Mouse (Mus musculus): Measurements from ENCODE around the gene Dph5. TPM values are rescaled to one million over a fixed set of nuclear protein-coding genes. Genes with fewer than 3 reads are reported as not detected.
"Not testable (repeated sequence)": the region's sequence is repeated elsewhere in the genome, so short reads cannot be mapped to it uniquely, and the experiment has no call there.

Dph5 gene
- polyA plus RNA-seq, 2 experiments, result 10.2 to 15.0 TPM

GRCm38 (mm10) chr3:115857436-115857835 lies 30.2 kb upstream of the Dph5 start:
- no peaks in the 10 kb centered on the region for H3K36me3 ChIP-seq (replicated peaks; ENCODE audit: control insufficient read depth, insufficient read depth, low read depth)
- no peak overlapping the region for H3K9ac ChIP-seq (replicated peaks)
- H3K9me3 ChIP-seq (ENCODE audit: control insufficient read depth, low read length), result no peaks in the 10 kb centered on the region
- no peak overlapping the region for H3K27ac ChIP-seq
- H3K4me3 ChIP-seq (ENCODE audit: insufficient read depth in 1 of 2, low read depth in 2 of 2, low read length in 2 of 2), result no peak overlapping the region
- ATAC-seq (ENCODE audit: insufficient read depth) (no peak), DNase-seq (ENCODE audit: low read depth in 3 of 3, low spot score in 3 of 3) (no peak)
- no peak overlapping the region for H3K4me2 ChIP-seq (ENCODE audit: low read depth)
- 85% methylated on average over 10 of the region's 10 CpGs for WGBS (ENCODE audit: insufficient replicate concordance)
- TF ChIP-seq EP300 (IDR thresholded peaks at IDR 0.05; ENCODE audit: low read depth) (no peak), CTCF (IDR thresholded peaks at IDR 0.05; ENCODE audit: low read depth) (no peak)
- no peaks in the 10 kb centered on the region for H3K4me1 ChIP-seq (replicated peaks; ENCODE audit: control insufficient read depth in 2 of 2, insufficient read depth in 2 of 2, low read length in 1 of 2)
- no peaks in the 10 kb centered on the region for H3K27me3 ChIP-seq (ENCODE audit: control insufficient read depth, insufficient read depth, low read length)

GRCm38 (mm10) chr3:115858822-115859221 lies 28.8 kb upstream of the Dph5 start:
- 66% methylated on average over 3 of the region's 3 CpGs for WGBS (ENCODE audit: insufficient replicate concordance)
- Histone ChIP-seq H3K9me3 (ENCODE audit: control insufficient read depth, low read length) (no peaks in the 10 kb centered on the region), H3K36me3 (replicated peaks; ENCODE audit: control insufficient read depth, insufficient read depth, low read depth) (no peaks in the 10 kb centered on the region), H3K4me2 (ENCODE audit: low read depth) (no peak overlapping the region), H3K27me3 (ENCODE audit: control insufficient read depth, insufficient read depth, low read length) (no peaks in the 10 kb centered on the region), H3K4me1 (replicated peaks; ENCODE audit: control insufficient read depth in 2 of 2, insufficient read depth in 2 of 2, low read length in 1 of 2) (no peaks in the 10 kb centered on the region), H3K27ac (no peak overlapping the region), H3K9ac (replicated peaks) (no peak overlapping the region), H3K4me3 (ENCODE audit: insufficient read depth in 1 of 2, low read depth in 2 of 2, low read length in 2 of 2) (no peak overlapping the region)
- no peak for TF ChIP-seq CTCF (IDR thresholded peaks at IDR 0.05; ENCODE audit: low read depth)
- TF ChIP-seq EP300 (IDR thresholded peaks at IDR 0.05; ENCODE audit: low read depth), result no peak
- ATAC-seq (ENCODE audit: insufficient read depth) (no peak), DNase-seq (ENCODE audit: low read depth in 3 of 3, low spot score in 3 of 3) (no peak)

GRCm38 (mm10) chr3:115860780-115861179 lies 26.9 kb upstream of the Dph5 start:
- not testable (repeated sequence) for H3K4me3 ChIP-seq (ENCODE audit: insufficient read depth in 1 of 2, low read depth in 2 of 2, low read length in 2 of 2); ATAC-seq (ENCODE audit: insufficient read depth); H3K4me1 ChIP-seq (replicated peaks; ENCODE audit: control insufficient read depth in 2 of 2, insufficient read depth in 2 of 2, low read length in 1 of 2); H3K27me3 ChIP-seq (ENCODE audit: control insufficient read depth, insufficient read depth, low read length); H3K4me2 ChIP-seq (ENCODE audit: low read depth); H3K9ac ChIP-seq (replicated peaks); H3K27ac ChIP-seq; H3K9me3 ChIP-seq (ENCODE audit: control insufficient read depth, low read length); DNase-seq (ENCODE audit: low read depth in 3 of 3, low spot score in 3 of 3); H3K36me3 ChIP-seq (replicated peaks; ENCODE audit: control insufficient read depth, insufficient read depth, low read depth)
- 38% methylated on average over 1 of the region's 1 CpGs for WGBS (ENCODE audit: insufficient replicate concordance)

GRCm38 (mm10) chr3:115863487-115863886 lies 24.1 kb upstream of the Dph5 start:
- Histone ChIP-seq H3K27ac (no peak overlapping the region), H3K27me3 (ENCODE audit: control insufficient read depth, insufficient read depth, low read length) (no peaks in the 10 kb centered on the region), H3K4me1 (replicated peaks; ENCODE audit: control insufficient read depth in 2 of 2, insufficient read depth in 2 of 2, low read length in 1 of 2) (peaks cover 0 to 3% of the 10 kb centered on the region in 2 experiments; a peak in 1 of 4 replicates), H3K9ac (replicated peaks) (no peak overlapping the region), H3K4me2 (ENCODE audit: low read depth) (no peak overlapping the region), H3K4me3 (ENCODE audit: insufficient read depth in 1 of 2, low read depth in 2 of 2, low read length in 2 of 2) (no peak overlapping the region), H3K9me3 (ENCODE audit: control insufficient read depth, low read length) (no peaks in the 10 kb centered on the region), H3K36me3 (replicated peaks; ENCODE audit: control insufficient read depth, insufficient read depth, low read depth) (no peaks in the 10 kb centered on the region)
- DNase-seq (ENCODE audit: low read depth in 3 of 3, low spot score in 3 of 3), result no peak
- 63% methylated on average over 4 of the region's 4 CpGs for WGBS (ENCODE audit: insufficient replicate concordance)
- TF ChIP-seq CTCF (IDR thresholded peaks at IDR 0.05; ENCODE audit: low read depth) (no peak), EP300 (IDR thresholded peaks at IDR 0.05; ENCODE audit: low read depth) (no peak)
- ATAC-seq (ENCODE audit: insufficient read depth), result no peak

- Histone ChIP-seq H3K36me3 (replicated peaks; ENCODE audit: control insufficient read depth, insufficient read depth, low read depth) (no peaks in the 10 kb centered on the region), H3K27ac (no peak overlapping the region), H3K4me3 (ENCODE audit: insufficient read depth in 1 of 2, low read depth in 2 of 2, low read length in 2 of 2) (no peak overlapping the region), H3K9me3 (ENCODE audit: control insufficient read depth, low read length) (no peaks in the 10 kb centered on the region), H3K4me1 (replicated peaks; ENCODE audit: control insufficient read depth in 2 of 2, insufficient read depth in 2 of 2, low read length in 1 of 2) (peaks cover 0 to 8% of the 10 kb centered on the region in 2 experiments; a peak in 2 of 4 replicates), H3K27me3 (ENCODE audit: control insufficient read depth, insufficient read depth, low read length) (no peaks in the 10 kb centered on the region), H3K9ac (replicated peaks) (no peak overlapping the region), H3K4me2 (ENCODE audit: low read depth) (no peak overlapping the region)
- no peak for ATAC-seq (ENCODE audit: insufficient read depth)
- DNase-seq (ENCODE audit: low read depth in 3 of 3, low spot score in 3 of 3), result no peak
- no peak for TF ChIP-seq EP300 (IDR thresholded peaks at IDR 0.05; ENCODE audit: low read depth)
- TF ChIP-seq CTCF (IDR thresholded peaks at IDR 0.05; ENCODE audit: low read depth), result no peak
- 79% methylated on average over 4 of the region's 4 CpGs for WGBS (ENCODE audit: insufficient replicate concordance)
Observed at GRCm38 (mm10) chr3:115867150-115867549, 20.5 kb upstream of the Dph5 start.

All from liver, embryonic 14.5 days (tissue).